Mouse (Mus musculus) adrenal gland, adult (tissue): ENCODE results near the gene Arpc2.

Source experiments
- DNase-seq, 2 experiments: peaks; one replicate each; pipeline ENCODE4 v3.0.0; 2022 to 2023; ENCODE audit warnings: low spot score in 1 of 2; ENCODE audit not compliant: inconsistent age in 2 of 2

Arpc2 gene

DNA sequence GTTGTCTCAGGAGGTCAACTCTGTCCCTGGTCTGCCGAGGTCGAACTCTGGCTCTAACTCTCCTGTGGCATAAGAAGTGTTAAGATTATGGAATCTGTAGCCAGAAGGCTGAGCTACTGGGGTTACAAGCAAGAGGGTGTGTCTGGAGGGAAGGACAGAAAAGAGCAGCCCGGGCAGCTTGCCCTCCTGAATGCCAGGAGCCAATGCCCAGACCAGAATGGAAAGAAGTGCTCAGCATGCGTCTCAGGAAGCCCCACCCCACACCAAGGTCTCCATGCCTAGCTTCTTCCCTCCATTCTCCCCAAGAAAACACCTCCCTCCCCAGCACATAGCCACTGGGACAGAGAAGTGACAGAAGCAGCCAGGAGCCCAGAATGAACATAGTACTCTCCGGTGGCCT is 63.1 kb downstream of the Arpc2 start:
- peak; percentile 66 to 84 for DNase-seq

DNA sequence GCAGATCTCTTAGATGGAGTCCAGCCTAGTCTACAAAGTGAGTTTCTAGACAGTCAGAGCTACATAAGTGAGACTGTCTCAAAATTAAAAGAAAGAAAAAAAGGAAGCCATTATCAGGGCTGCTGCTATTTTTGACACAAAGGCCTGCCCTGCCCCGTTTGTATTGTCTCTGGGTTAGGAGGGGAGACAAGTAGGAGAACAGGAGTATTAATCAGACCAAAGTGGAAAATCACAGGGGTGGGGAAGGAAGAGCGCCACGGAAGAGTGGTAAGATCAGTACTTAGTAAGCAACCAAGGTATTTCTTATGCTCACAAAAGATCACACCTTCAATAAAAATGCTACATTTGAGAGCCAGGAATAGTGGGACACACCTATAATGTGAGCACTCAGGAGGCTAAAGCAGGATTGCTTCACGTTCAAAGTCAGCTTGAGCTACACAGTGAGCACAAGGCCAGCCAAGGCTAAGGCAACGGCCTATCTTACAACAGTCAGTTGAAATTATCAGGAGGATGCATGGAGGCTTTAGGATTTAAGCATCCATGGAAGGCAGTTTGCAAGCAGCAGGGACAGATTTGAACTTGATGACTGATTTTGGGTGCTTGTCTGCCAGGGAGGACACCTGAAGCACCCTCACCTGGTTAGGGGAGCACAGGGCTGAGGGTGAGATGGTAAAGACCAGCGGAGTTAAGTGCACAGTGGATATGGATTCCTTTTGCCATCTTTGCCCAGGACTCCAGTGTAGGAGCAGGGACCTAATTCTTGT is 64.6 kb downstream of the Arpc2 start:
- DNase-seq: peak in 1 of 2 experiments; percentile 68

DNA sequence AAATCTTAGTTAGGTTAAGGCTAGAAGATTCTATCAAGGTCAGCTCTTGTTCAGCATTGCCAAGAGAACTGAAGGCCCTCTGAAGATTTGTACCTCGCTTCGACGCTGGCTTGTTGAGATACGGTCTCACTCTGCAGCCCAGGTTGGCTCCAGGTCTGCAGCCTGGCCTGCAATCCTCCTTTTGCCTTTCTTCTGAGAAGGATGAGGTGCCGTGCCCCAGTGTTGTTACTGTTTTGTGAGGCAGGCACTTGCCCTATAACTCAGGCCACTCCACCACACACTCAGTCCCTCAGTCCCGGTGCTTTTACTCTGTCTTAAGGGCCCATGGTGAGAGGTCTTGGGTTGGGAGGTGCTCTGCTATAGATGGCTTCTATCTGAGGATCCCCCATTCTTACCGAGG is 66.3 kb downstream of the Arpc2 start:
- peak in 1 of 2 experiments; percentile 74 for DNase-seq

DNA sequence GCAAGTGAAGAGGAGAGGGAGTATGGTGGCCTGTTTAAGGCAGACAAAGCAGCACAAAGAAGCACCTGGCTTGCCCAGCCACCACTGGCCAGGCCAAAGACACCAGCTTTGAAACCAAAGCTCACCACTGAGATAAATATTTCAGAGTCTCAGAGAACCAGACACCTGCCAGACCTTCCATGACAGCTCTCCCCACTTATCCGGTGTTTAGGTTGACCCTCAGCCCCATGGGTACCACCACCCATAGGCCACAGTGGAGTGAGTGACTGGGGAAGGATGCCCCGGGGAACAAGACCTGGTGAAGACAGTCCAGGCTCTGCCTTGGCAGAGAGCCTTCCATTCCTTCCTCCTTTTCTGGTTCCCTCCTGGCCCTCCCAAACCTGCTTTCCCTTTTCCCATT is 67.0 kb downstream of the Arpc2 start:
- peak in 1 of 2 experiments; percentile 65 for DNase-seq

DNA sequence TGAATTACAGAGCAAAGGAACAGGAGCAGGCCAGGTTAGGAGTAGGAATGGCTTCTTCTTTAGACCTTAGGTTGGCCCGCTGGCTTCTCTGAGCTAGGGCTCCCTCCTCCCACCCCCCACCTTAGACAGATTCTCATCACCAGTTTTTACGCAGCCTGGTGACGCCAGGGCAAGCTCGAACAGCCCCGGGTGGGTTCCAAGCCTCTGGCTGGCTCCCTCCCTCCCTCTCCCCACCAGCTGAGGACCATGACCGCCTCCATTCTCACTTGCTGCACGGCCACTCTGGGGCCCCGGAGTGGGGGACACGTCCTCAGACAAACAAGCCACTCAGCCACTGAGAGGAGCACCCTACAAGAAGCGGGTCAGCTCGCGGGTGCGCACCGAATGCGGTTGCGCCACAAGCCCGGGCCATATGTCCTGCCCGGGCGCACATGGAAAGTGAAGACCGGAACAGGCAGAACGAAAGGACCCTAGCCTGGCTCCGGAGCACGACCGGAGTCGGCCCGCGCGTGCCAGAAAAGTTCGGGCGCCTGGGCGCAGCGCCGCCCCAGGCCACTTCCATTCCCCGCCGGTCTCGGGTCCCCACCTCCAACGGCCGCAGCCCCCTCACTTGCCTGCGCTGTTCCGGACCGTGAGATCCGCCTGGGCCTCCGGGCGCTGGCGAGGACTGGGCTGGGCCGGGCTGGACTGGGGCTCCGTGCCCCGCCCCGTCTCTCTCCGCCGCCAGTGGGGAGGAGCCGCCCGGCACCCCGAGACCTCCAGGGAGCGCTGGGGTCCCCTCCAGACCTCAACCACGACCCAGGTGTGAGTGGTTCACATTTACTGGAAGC is 67.8 kb downstream of the Arpc2 start:
- DNase-seq: peak; percentile 88 to 97

DNA sequence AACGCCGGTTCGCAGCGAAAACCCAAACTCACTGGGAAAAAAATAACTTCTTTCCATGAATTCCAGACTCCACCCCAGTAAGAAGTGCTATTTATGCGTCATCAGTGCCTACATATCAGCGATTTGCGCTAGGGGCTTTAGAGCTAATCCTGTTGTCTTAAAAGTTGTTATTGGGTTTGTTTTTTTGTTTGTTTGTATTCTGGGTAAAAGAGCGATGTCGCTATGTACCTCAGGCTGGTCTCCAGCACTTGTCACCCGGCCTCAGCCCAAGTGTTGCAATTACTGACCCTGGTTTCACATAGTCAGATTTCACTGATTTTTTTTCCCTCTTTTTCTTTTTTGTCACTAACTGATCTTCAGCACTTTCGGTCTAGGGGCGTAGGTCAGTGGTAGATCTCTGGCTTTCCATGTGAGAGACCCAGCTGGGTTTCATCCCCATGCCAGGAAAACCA is 68.5 kb downstream of the Arpc2 start:
- DNase-seq: no peak

DNA sequence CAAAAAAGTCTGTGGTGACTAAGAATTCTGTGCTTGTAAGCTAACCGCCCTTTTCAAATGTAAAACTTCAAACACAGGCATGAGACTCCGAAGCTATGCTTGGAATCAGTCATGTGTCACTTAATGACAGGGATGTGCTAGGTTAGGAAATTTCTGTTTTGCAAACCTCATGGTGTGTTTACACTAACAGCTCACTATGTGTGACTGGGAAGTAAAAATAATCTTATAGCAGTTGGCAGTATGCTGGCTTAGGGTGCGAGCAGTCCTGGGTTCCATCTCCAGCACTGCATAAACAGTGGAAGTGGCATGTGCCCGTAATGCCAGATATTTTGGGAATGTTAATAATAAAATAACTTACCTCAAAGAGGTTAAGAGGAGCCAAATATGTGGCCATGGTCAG is 69.1 kb downstream of the Arpc2 start:
- DNase-seq: peak in 1 of 2 experiments; percentile 36

DNA sequence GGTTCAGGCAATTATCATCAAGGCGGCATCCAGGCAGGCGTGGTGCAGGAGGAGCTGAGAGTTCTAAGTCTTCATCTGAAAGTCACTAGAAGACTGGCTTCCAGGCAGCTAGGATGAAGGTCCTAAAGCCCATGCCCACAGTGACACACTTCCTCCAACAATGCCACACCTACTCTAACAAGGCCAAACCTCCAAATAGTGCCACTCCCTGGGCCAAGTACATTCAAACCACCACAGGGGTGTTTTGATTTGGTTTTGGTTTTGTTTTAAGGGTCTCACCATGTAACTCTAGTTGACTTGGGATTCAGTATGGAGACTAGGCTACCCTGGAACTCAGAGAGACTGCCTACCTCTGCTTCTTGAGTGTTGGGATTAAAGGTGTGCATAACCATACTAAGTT is 69.6 kb downstream of the Arpc2 start, which contains the start of gene Tmbim1:
Gene Tmbim1 (minus strand): TSS at position 101 of the 400 bp plus-strand sequence.
- DNase-seq: peak in 1 of 2 experiments; percentile 35

DNA sequence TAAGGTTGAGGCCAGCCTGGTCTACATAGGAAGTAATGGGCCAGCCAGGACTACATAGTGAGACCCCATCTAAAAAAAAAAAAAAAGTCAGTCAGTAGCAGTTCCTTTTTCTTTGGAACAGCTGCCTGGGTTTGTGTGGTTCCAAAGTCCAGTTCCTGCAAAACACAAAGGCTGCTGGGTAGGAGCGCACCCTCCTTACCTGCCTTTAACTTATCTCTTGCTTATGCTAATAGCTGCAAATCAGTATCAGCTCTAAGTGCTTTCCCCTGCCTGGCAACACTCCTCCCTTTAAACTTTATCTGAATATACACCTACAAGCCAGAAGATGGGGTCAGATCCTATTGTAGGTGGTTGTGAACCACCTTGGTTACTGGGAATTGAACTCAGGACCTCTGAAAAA is 71.3 kb downstream of the Arpc2 start:
- no peak for DNase-seq

DNA sequence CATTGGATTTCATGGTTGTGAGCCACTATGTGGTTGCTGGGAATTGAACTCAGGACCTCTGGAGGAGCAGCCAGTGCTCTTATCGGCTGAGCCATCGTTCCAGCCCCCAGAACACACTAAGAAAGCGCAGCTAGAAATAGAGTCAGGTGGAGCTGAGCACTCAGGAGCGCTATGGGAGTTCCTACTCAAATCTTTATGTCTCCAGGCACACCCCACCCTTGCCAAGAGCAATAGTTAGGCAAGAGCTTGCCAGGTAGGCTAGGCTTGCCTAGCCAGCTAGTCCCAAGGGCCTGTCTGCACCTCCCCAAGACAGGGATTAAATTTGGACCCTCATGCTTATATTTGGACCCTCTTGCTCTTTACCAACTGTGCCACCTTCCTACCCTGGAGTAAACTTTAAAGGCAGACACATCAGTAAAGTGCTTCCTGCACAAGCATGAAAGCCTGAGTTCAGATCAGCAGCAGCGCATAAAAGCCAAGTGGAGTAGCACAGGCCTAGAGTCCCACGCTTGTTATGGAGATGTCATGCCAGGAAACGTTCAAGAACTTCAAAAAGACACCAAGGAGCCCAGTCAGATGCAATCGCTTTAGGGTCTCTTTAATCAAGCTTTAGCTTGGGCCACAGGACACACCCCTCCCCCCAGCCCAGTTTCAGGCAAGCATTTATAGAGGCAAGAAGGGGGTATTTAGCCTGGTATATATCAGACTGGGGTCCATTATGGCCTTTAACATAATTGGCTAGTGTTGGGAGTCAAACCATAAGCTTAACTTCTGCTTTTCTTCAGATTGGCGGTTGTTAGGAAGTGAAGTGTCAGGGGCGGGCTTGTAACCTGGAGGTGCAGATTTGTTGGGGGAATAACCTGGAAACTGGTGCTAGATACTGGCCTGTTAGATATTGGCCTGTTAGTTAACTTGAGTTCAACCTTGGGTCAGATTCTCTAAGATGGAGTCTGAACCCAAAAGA is 72.4 kb downstream of the Arpc2 start:
- peak in 1 of 2 experiments; percentile 19 for DNase-seq

DNA sequence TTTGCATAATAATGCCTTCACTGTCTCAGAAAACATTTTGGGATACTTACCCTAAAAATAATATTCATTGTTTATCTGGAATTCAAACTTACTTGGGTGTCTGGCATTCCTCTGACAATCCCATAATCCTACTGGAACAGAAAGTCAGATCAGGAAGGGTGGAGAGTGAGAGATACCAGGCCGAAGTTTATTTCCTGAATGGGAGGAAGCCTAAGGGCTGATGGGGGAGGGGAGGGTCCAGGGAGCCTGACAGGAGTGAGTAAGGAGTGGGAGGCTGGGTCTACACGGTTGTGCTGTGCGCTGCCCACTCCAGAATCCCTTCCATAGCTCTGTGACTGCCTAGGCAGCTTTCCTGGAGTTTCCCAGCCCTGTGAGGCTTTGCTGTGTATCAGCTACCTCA is 73.9 kb downstream of the Arpc2 start:
- DNase-seq: no peak

DNA sequence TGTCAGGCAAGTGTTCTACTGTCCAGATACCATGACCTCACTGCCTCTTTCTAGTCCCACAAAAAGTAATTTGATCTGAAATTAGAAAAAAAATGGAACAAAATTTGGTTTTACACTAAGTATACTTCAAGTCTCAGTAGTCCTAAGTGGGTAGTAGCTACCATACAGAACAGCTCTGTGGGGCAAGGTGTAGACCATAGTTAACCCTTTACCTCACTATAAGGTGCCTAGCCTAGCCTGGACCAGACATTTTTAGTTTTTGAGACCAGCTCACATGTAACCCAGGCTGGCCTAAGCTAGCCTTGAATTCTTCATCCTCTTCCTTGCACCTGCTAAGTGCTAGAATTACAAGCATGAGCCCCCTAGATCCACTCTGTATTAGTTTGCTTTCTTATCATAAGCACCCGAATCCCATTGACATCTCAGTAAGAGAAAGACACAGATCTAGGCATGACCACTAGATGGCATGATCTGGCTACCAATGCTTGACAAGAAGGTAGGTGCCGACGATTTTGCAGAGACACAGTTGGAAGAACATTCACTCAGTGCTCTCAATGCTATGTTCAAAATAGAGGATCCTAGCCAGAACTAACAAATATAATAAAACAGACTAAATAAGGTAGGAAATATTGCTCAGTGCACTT is 77.3 kb downstream of the Arpc2 start:
- DNase-seq: peak; percentile 60 to 91

DNA sequence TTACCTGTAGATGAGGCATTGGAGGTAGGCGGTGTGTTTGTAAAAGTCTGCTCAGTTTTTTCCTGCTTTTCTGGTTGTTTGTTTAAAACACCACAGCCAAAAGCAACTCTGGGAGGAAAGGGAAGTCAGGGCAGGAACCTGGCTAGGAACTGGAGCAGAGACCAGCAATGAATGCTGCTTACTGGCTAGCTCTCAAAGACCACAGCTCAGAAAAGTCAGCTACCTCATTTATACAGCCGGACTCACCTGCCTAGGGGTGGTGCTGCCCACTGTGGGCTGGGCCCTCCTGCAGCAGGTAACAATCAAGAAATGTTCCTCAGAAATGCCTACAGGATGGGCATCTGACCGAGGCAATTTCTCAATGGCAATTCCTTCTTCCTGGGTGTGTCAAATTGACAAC is 78.9 kb downstream of the Arpc2 start:
- no peak for DNase-seq

DNA sequence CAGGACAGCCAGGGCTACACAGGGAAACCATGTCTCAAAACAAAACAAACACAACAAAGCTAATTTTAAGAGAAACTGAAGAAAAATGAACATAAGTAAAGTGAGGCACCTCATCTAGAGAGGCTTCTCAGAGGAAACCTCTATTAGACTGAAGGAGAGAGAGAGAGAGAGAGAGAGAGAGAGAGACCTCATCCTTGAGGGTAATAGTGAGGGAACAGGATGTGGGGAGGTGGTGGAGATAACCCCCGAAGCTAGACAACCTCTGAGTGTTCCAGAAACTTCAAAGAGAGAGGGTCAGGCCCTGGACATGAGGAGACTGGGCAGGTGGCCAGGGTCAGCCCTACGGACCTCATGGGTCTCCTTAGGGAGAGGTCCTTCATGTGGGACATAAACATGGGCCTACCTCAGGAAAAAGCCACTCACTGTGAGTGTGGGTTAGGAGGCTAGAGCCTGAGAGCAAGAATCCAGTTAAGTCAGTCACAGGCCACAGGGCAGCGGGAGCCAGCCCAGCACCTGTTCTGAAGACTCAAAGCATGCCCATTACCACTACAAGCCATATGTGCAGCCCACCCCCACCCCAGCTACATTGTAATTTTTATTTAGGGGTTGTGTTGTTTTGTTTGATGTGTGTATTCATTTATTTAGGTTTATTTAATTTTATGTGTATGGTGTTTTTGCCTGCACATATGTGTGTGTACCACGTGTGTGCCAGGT is 80.4 kb downstream of the Arpc2 start:
- no peak for DNase-seq
